Mouse (Mus musculus): ENCODE data around the gene Vmn1r168. TPM values are rescaled to one million over a fixed set of nuclear protein-coding genes. Genes with fewer than 3 reads are reported as not detected.
"Not testable (repeated sequence)": the region's sequence is repeated elsewhere in the genome, so short reads cannot be mapped to it uniquely, and the experiment has no call there.

Gene Vmn1r168
- not detected in 2 replicates for polyA plus RNA-seq (2015; fragmentation: Nextera tagmentation; extraction: Ambion mirVana)

- H3K27ac ChIP-seq; H3K9me3 ChIP-seq; H3K27me3 ChIP-seq; H3K4me2 ChIP-seq; ATAC-seq (ENCODE audit: insufficient number of reproducible peaks, insufficient read depth, low FRiP score, low TSS enrichment, low read depth); H3K9ac ChIP-seq; H3K36me3 ChIP-seq; H3K4me3 ChIP-seq; H3K4me1 ChIP-seq: not testable (repeated sequence)
- WGBS, result no CpG with 5 or more reads among the region's 1 CpGs
Measured at GRCm38 (mm10) chr7:23539432-23539831, at the start of gene Vmn1r168. TSS of gene Vmn1r168 (plus strand) at chr7:23539732.

- H3K4me3 ChIP-seq; H3K36me3 ChIP-seq; H3K9ac ChIP-seq; H3K4me1 ChIP-seq; H3K4me2 ChIP-seq; ATAC-seq (ENCODE audit: insufficient number of reproducible peaks, insufficient read depth, low FRiP score, low TSS enrichment, low read depth); H3K27me3 ChIP-seq; H3K27ac ChIP-seq: not testable (repeated sequence)
- 82% methylated on average over 2 of the region's 2 CpGs for WGBS
- H3K9me3 ChIP-seq, result peaks cover 12% of the 10 kb centered on the region
Measured at GRCm38 (mm10) chr7:23507106-23507505, 32.4 kb upstream of the Vmn1r168 start, which contains the start of gene Vmn1r167. TSS of gene Vmn1r167 (minus strand) at chr7:23507206.

GRCm38 (mm10) chr7:23575226-23575625 is 35.7 kb downstream of the Vmn1r168 start, which contains the start of gene Vmn1r169:
TSS of gene Vmn1r169 (plus strand) at chr7:23575526.
- 63% methylated on average over 1 of the region's 2 CpGs for WGBS
- not testable (repeated sequence) for ATAC-seq (ENCODE audit: insufficient number of reproducible peaks, insufficient read depth, low FRiP score, low TSS enrichment, low read depth); H3K27me3 ChIP-seq; H3K9ac ChIP-seq; H3K4me1 ChIP-seq; H3K9me3 ChIP-seq; H3K27ac ChIP-seq; H3K36me3 ChIP-seq; H3K4me3 ChIP-seq; H3K4me2 ChIP-seq

Other genes starting within 250 kb of the Vmn1r168 start
- not detected in 2 replicates for gene Nlrp4e, start 238.5 kb upstream of the Vmn1r168 start, polyA plus RNA-seq (2015; fragmentation: Nextera tagmentation; extraction: Ambion mirVana)
- not detected in 2 replicates for gene Nlrp5, start 153.8 kb upstream of the Vmn1r168 start, polyA plus RNA-seq (2015; fragmentation: Nextera tagmentation; extraction: Ambion mirVana)
- gene Vmn1r167, start 32.5 kb upstream of the Vmn1r168 start, polyA plus RNA-seq (2015; fragmentation: Nextera tagmentation; extraction: Ambion mirVana), result not detected in 2 replicates
- not detected in 2 replicates for gene Vmn1r169, start 35.8 kb downstream of the Vmn1r168 start, polyA plus RNA-seq (2015; fragmentation: Nextera tagmentation; extraction: Ambion mirVana)
- gene Vmn1r170, start 66.4 kb downstream of the Vmn1r168 start, polyA plus RNA-seq (2015; fragmentation: Nextera tagmentation; extraction: Ambion mirVana), result not detected in 2 replicates
- gene Vmn1r171, start 91.0 kb downstream of the Vmn1r168 start, polyA plus RNA-seq (2015; fragmentation: Nextera tagmentation; extraction: Ambion mirVana), result not detected in 2 replicates
- not detected in 2 replicates for gene Vmn1r172, start 118.6 kb downstream of the Vmn1r168 start, polyA plus RNA-seq (2015; fragmentation: Nextera tagmentation; extraction: Ambion mirVana)
- gene Vmn1r173, start 161.0 kb downstream of the Vmn1r168 start, polyA plus RNA-seq (2015; fragmentation: Nextera tagmentation; extraction: Ambion mirVana), result not detected in 2 replicates
- gene Vmn1r174, start 212.5 kb downstream of the Vmn1r168 start, polyA plus RNA-seq (2015; fragmentation: Nextera tagmentation; extraction: Ambion mirVana), result not detected in 2 replicates